Mouse (Mus musculus): Measurements from ENCODE around the gene Pkn2.

Pkn2 gene

DNA sequence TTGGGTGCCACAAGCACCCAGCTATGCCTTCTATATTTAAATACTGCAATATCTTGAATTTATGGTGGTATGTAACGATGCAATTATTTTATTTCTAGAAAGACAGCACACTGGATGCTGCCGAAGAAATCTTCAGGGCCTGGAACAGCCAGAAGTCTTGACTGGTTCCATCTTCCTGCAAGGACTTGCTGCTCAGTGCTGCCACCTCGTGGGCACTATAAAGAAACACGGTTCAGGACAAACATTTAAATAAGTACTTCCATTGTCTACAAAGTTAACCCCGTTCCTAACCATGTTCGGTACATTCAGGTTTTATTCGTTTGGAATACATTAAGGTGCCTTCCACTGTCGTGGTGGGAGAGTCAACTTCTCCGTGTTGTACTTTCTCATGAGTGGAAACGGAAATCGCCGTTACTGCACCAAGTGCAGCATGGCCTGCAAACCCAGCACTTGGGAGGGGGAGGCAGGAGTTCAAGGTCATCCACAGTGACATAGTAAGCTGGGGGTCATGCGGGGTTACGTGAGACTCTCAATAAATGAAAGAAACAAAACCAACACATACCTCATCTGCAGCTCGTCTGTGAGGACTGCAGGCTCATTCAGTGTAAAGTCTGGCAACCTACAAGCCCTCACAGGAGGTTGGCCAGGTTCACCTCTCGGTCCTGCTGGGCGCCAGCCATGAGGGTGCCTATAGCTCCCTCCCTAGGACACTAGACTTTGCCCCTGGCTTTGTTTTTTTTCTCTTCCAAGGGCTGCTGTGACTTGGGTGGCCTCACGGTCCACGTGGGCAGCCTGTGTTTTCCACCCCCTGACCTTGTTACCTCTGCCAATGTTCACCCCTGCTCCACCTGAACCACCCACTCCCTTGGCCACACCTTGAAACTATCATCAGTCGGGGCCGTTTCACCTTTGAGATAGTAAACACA, 137.6 kb downstream of the Pkn2 start:
- in situ Hi-C loops (cut with MboI, MseI): no loop called here
